In genomic region chr14:59209816-59210215, GRCm38 (mm10) we compare ENCODE assay signal across 28 mouse cellular contexts. TPM values are rescaled to one million over a fixed set of nuclear protein-coding genes. Genes with fewer than 3 reads are reported as not detected.
DNase-seq lines count a peak whose midpoint lies in the region; ATAC-seq lines count a peak whose summit lies in the region.
"Had no signal": no experiment of that assay in that cellular context is flagged by ENCODE, and none has a peak within 500 bp of the region (broad histone marks: within the 10 kb centered on the region; RNA-seq: fewer than 3 reads in every experiment).

No protein-coding gene starts in this region.

- H3K4me3 ChIP-seq in hindbrain, embryonic 11.5 days (ENCODE audit: low read depth, low read length), result no peak overlapping the region
- no peak overlapping the region for H3K4me3 ChIP-seq in hindbrain, embryonic 10.5 days
- H3K4me3 ChIP-seq: embryonic facial prominence, embryonic 12.5 days; embryonic facial prominence, embryonic 15.5 days; erythroblast, embryonic 14.5 days; forebrain, embryonic 12.5 days; forebrain, embryonic 15.5 days; heart, embryonic 10.5 days; heart, embryonic 13.5 days; hindbrain, embryonic 13.5 days; intestine, embryonic 15.5 days had no signal

- H3K27ac ChIP-seq in hindbrain, embryonic 11.5 days (ENCODE audit: low read depth, low read length), result no peak overlapping the region
- no peak overlapping the region for H3K27ac ChIP-seq in hindbrain, embryonic 10.5 days
- H3K27ac ChIP-seq: embryonic facial prominence, embryonic 12.5 days; embryonic facial prominence, embryonic 15.5 days; forebrain, embryonic 12.5 days; forebrain, embryonic 15.5 days; heart, embryonic 10.5 days; heart, embryonic 13.5 days; hindbrain, embryonic 13.5 days; intestine, embryonic 15.5 days had no signal

- no peaks in the 10 kb centered on the region for H3K36me3 ChIP-seq in hindbrain, embryonic 11.5 days (ENCODE audit: control insufficient read depth, insufficient read depth, low read length)
- H3K36me3 ChIP-seq in hindbrain, embryonic 10.5 days, result peaks cover 49% of the 10 kb centered on the region

- no peak overlapping the region for H3K4me2 ChIP-seq in hindbrain, embryonic 11.5 days (replicated peaks; ENCODE audit: low read depth, low read length)
- H3K4me2 ChIP-seq: embryonic facial prominence, embryonic 12.5 days; embryonic facial prominence, embryonic 15.5 days; forebrain, embryonic 12.5 days; forebrain, embryonic 15.5 days; heart, embryonic 13.5 days; hindbrain, embryonic 13.5 days; intestine, embryonic 15.5 days had no signal

- no peaks in the 10 kb centered on the region for H3K9me3 ChIP-seq in hindbrain, embryonic 11.5 days (ENCODE audit: control insufficient read depth, low read length)
- H3K9me3 ChIP-seq in hindbrain, embryonic 10.5 days, result no peaks in the 10 kb centered on the region
- H3K9me3 ChIP-seq: embryonic facial prominence, embryonic 12.5 days; embryonic facial prominence, embryonic 15.5 days; forebrain, embryonic 12.5 days; forebrain, embryonic 15.5 days; heart, embryonic 10.5 days; heart, embryonic 13.5 days; hindbrain, embryonic 13.5 days; intestine, embryonic 15.5 days had no signal

- ATAC-seq in cerebellum, adult (ENCODE audit: insufficient number of reproducible peaks, low FRiP score, low TSS enrichment), result peak; percentile 61; the same call in 1 of the 2 replicates
- no peak for ATAC-seq in hindbrain, embryonic 11.5 days (ENCODE audit: low FRiP score)
- ATAC-seq: forebrain, embryonic 15.5 days; hindbrain, embryonic 16.5 days; intestine, embryonic 15.5 days had no signal

- no peak for DNase-seq in cerebellum, postnatal 4 days (ENCODE audit: low spot score in 2 of 2)
- peak; percentile 34 for DNase-seq in cerebellum, adult 11-12 months
- peak; percentile 43 for DNase-seq in cerebellum, adult 9-11 months
- DNase-seq in cerebellum, postnatal 36 days, result peak; percentile 18 to 29
- DNase-seq in kidney, postnatal 25 days, result no peak
- DNase-seq in hindbrain, embryonic 11.5 days (ENCODE audit: low spot score), result no peak
- DNase-seq in hindbrain, embryonic 10.5 days (ENCODE audit: low spot score), result no peak
- DNase-seq: adrenal gland, adult 8-10 months; adrenal gland, postnatal 25 days; gastrocnemius, postnatal 25 days; heart, adult 18-20 months; heart, postnatal 14 days; heart, postnatal 4 days; kidney, adult 11 months had no signal

- 96% methylated on average over 2 of the region's 2 CpGs for WGBS in hindbrain, embryonic 11.5 days
- 94% methylated on average over 2 of the region's 2 CpGs for WGBS in hindbrain, embryonic 10.5 days

- no peak overlapping the region for H3K9ac ChIP-seq in hindbrain, embryonic 11.5 days (ENCODE audit: low read depth, low read length)
- H3K9ac ChIP-seq: embryonic facial prominence, embryonic 12.5 days; embryonic facial prominence, embryonic 15.5 days; forebrain, embryonic 12.5 days; forebrain, embryonic 15.5 days; heart, embryonic 13.5 days; hindbrain, embryonic 13.5 days; intestine, embryonic 15.5 days had no signal

- no peaks in the 10 kb centered on the region for H3K27me3 ChIP-seq in hindbrain, embryonic 11.5 days (ENCODE audit: control insufficient read depth, insufficient read depth, low read length)
- no peaks in the 10 kb centered on the region for H3K27me3 ChIP-seq in hindbrain, embryonic 10.5 days (ENCODE audit: insufficient read depth, poor library complexity, severe bottlenecking)
- H3K27me3 ChIP-seq: embryonic facial prominence, embryonic 12.5 days; embryonic facial prominence, embryonic 15.5 days; forebrain, embryonic 12.5 days; forebrain, embryonic 15.5 days; heart, embryonic 13.5 days; hindbrain, embryonic 13.5 days; intestine, embryonic 15.5 days had no signal

- H3K4me1 ChIP-seq in hindbrain, embryonic 11.5 days (replicated peaks; ENCODE audit: control insufficient read depth, insufficient read depth, low read length), result peaks cover 2% of the 10 kb centered on the region; the same call in 1 of the 2 replicates
- peaks cover 38% of the 10 kb centered on the region for H3K4me1 ChIP-seq in hindbrain, embryonic 10.5 days (replicated peaks)

RNA-seq across cellular contexts. Expression of gene Rcbtb1, which starts 8.8 kb away (rescaled TPM):
- polyA plus RNA-seq in hindbrain, embryonic 11.5 days (2014; fragmentation: Nextera tagmentation; extraction: Ambion mirVana), result 103 and 107 TPM in 2 replicates
- 97.6 and 109 TPM in 2 replicates for polyA plus RNA-seq in hindbrain, embryonic 10.5 days (2016; fragmentation: Nextera tagmentation; extraction: Ambion mirVana)

RNA-seq across cellular contexts. Expression of gene Gm5142, which starts 31.3 kb away (rescaled TPM):
- not detected in 2 replicates for polyA plus RNA-seq in hindbrain, embryonic 11.5 days (2014; fragmentation: Nextera tagmentation; extraction: Ambion mirVana)
- not detected in 2 replicates for polyA plus RNA-seq in hindbrain, embryonic 10.5 days (2016; fragmentation: Nextera tagmentation; extraction: Ambion mirVana)
- polyA plus RNA-seq: activated CD4-positive, CD25-positive, alpha-beta regulatory T cell, adult 4 months; embryonic facial prominence, embryonic 12.5 days; embryonic facial prominence, embryonic 15.5 days; erythroblast, embryonic 14.5 days; forebrain, embryonic 12.5 days; forebrain, embryonic 15.5 days; heart, embryonic 10.5 days; heart, embryonic 13.5 days; heart, embryonic 16.5 days; hindbrain, embryonic 13.5 days; hindbrain, embryonic 16.5 days; intestine, embryonic 15.5 days had no signal

RNA-seq across cellular contexts. Expression of gene Gm6904, which starts 50.2 kb away (rescaled TPM):
- polyA plus RNA-seq in hindbrain, embryonic 11.5 days (2014; fragmentation: Nextera tagmentation; extraction: Ambion mirVana), result 0.17 TPM in 1 of 2 replicates, not detected in the other
- not detected in 2 replicates for polyA plus RNA-seq in hindbrain, embryonic 10.5 days (2016; fragmentation: Nextera tagmentation; extraction: Ambion mirVana)
- polyA plus RNA-seq: embryonic facial prominence, embryonic 12.5 days; embryonic facial prominence, embryonic 15.5 days; erythroblast, embryonic 14.5 days; forebrain, embryonic 12.5 days; forebrain, embryonic 15.5 days; gonadal fat pad, adult 2 months; heart, embryonic 10.5 days; heart, embryonic 13.5 days; heart, embryonic 16.5 days; hindbrain, embryonic 13.5 days; hindbrain, embryonic 16.5 days; intestine, embryonic 15.5 days had no signal

Comparison
In these comparisons a context has a peak if more than half of its experiments do, and no peak if none do; other contexts are left out.
1. DNase-seq: peak in cerebellum, adult 11-12 months (single experiment), cerebellum, adult 9-11 months (single experiment) and cerebellum, postnatal 36 days (2 of 2); none in cerebellum, postnatal 4 days (0 of 2), kidney, postnatal 25 days (0 of 2), hindbrain, embryonic 11.5 days (single experiment) and hindbrain, embryonic 10.5 days (single experiment).